Mouse (Mus musculus) cerebellum, adult (tissue): Measurements from ENCODE around the gene Cnfn.
"Not testable (repeated sequence)": the region's sequence is repeated elsewhere in the genome, so short reads cannot be mapped to it uniquely, and the experiment has no call there.

Experiments used
- ATAC-seq: cut with Nextera tagmentation; 2 replicates; pipeline ENCODE4 v1.9.2; 2017; ENCODE audit warnings: mild to moderate bottlenecking, moderate library complexity, mixed read lengths; ENCODE audit not compliant: insufficient number of reproducible peaks, low FRiP score, low TSS enrichment

Gene Cnfn

DNA sequence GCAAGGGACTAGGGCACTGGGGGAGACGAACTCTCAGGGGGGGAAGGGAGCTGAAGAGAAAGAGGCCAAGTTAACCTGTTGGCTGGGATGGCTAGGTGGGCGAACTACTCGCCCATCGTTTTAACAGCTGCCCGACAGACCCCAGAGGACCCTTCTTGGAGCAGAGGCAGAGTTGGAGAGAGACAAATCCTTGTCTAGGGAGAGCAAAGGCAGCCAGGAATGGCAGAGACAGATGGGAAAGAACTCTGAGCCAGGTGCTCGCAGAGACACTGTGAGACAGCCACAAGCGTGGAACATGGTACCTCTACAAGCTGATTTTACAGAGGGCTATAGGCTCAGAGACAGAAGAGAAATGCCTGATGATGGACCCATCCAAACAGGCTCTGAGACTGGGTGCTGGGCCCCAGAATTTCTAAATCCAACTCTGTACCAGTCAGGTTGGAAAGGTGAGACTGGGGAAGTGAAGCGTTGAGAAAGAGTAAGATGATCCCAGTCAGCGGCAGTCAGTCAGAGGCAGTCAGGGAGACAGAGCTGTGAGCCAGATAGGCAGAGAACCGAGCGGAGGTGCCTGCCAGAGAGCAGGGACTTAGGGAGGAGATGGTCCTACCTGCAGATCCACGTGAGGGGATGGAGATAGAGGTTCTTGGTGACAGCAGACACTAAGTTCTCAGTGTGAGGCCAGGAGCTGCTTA is at the start of gene Cnfn:
Gene Cnfn (minus strand): TSS at position 667 of the 692 bp plus-strand sequence.
- no peak for ATAC-seq

DNA sequence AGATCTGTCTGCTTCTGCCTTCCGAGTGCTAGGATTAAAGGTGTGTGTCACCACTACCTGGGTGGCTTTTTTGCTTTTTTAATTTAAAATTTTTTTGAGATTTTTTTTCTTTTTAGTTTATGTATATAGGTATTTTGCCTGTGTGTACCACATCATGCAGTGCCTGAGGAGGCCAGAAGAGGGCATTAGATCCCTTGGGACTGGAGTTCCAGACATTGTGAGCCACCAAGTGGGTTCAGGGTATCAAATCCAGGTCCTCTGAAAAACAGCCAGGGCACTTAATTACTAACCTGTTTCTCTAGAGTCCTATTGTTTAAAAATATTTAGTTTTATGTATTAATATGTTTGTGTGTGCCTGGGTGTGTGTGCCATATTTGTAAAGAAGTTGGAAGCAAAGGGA is 48.1 kb upstream of the Cnfn start:
- no peak for ATAC-seq

GRCm38 (mm10) chr7:25412833-25413441 is 43.4 kb upstream of the Cnfn start, which contains the start of gene Cxcl17:
Gene Cxcl17 (minus strand): TSS chr7:25412886.
- no peak for ATAC-seq

- no peak for ATAC-seq
Observed at GRCm38 (mm10) chr7:25411861-25412260, 42.3 kb upstream of the Cnfn start.

DNA sequence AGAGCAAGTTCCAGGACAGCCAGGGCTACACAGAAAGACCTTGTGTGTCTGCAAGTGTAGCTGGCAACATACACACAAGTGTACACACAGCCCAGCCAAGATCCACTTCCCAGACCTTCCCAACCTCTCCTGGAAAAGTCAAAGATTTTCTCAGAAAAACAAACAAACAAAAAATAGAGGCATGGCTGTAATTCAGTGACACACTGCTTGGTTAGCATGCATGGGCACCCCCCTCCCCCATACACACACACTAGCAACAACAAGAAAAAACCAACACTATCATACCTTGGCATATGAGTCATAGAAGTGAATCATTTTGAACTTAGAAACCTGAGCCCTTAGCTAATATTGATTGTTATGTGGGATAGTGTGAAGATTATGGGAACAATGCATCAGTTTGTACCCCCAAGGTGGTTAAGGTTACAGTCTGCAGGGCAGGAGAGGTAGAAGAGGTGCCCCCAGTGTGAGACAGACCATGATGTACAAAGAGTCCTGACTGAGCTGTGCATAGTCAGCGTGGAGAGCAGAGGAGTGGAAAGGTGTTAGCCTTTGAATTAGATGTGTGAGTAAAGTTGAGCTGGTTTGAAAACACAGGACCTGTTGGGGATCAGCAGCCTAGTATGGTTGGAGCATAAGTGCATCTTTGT is 41.6 kb upstream of the Cnfn start:
- no peak for ATAC-seq

DNA sequence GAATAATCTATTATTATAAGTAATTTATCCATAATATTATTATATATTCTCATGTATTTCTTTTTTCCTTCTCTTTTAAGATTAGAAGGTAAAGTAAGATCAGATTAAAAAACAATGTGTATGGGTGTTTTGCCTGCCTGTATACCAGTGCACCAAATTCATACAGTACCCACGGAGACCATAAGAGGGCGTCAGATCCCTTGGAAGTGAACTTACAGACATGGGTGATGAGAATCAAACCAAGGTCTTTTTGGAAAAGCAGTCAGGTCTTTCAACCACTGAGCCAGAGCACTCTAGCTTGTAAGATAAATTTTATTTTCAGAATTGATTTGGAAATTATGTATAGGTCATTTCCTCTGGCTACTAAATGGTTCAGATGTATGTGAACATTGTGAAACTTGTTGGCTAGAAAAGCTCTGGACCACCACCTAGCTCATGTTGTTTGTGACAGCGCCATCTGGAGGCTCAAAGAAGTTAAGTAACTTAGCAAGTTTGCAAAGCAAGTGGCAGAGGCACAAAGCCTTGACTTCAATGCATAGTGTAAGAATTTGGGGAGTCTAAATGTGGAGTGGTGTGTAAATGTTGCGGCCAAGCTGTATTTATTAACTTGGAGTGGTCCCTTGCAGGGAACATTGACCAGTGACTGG is 39.7 kb upstream of the Cnfn start:
- ATAC-seq = no peak

DNA sequence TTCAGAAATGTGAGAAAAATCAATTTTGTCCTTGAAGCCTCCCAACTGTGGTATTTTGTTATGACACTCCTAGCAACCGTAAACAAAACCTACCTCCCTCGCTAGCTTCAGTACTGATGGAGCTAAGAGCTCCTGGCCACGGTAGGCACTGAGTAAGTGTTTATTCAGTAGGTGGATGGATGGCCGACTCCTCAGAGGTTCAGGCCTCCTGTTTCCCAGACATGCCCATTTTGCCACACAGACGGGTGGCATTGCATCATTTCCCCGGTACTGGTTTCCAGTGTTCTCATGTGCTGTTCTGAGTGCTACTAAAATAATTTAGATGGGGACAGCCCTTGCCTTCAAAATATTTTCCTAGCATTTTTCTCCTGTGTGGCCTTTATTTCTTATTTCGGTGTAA is 36.9 kb upstream of the Cnfn start:
- no peak for ATAC-seq

DNA sequence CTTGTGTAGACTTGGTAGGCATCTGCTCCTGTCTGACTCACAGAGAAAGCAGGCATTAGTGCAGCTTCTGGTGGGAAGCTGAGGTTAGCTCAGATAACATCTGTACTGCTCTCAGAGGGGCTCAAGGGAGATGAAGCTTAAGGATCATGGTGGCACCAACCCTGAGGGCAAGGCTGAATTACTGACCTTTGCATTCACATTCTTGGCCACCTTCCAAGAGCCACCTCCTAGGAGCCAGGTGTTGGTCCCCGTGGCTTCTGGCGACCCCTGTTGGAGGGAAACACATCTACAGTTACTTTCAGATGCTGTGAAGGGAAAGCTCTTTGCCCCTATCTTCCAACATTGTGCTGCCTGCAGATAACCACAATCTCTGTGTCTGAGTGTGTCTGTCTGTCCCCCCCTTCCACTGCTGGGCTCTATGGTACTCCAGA is 33.2 kb upstream of the Cnfn start:
- ATAC-seq = no peak

DNA sequence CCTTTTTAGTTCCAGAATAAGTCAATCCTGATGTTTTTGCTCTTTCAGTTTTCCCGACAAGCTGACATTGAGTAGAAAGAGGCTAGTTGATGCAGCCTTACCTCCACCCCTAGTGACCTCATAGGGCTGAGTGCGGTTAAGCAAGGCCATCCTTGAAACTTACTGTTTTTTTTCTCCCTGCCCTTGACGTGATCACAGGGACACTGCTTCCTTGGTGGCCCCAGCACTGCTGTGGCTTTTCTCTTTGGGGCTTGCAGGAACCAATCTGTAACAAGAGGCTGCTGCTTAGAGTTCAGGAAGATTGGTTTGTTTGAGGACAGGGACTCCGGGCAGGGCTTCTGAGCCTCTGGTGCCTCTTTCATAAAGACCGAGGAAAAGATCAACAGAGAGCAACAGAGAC is 32.5 kb upstream of the Cnfn start:
- ATAC-seq = no peak

GRCm38 (mm10) chr7:25401551-25401950 is 32.0 kb upstream of the Cnfn start:
- no peak for ATAC-seq

- not testable (repeated sequence) for ATAC-seq
Observed at GRCm38 (mm10) chr7:25399028-25399427, 29.5 kb upstream of the Cnfn start.

DNA sequence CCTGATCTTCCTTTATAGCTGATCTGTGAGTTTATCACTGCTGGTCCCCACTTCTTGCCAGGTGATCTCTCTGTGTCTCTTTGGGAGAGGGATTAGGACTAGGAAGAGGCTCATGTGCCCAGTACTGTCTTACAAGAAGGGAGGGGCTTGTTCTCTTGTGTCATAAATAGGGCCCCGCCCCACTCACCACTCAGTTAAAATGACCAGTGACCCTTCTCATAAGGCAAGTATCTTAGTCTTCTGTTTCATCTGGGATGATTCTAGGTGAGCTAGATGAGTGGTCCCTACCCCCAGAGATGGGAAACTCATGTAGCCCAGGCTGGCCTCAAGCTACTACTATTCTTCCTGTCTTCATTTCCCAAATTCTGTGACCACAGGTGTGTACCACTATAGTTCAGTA is 29.1 kb upstream of the Cnfn start, which contains the start of gene Lipe:
Gene Lipe (minus strand): TSS at position 101 of the 400 bp plus-strand sequence.
- ATAC-seq = no peak

GRCm38 (mm10) chr7:25396621-25397020 is 27.1 kb upstream of the Cnfn start:
- no peak for ATAC-seq

DNA sequence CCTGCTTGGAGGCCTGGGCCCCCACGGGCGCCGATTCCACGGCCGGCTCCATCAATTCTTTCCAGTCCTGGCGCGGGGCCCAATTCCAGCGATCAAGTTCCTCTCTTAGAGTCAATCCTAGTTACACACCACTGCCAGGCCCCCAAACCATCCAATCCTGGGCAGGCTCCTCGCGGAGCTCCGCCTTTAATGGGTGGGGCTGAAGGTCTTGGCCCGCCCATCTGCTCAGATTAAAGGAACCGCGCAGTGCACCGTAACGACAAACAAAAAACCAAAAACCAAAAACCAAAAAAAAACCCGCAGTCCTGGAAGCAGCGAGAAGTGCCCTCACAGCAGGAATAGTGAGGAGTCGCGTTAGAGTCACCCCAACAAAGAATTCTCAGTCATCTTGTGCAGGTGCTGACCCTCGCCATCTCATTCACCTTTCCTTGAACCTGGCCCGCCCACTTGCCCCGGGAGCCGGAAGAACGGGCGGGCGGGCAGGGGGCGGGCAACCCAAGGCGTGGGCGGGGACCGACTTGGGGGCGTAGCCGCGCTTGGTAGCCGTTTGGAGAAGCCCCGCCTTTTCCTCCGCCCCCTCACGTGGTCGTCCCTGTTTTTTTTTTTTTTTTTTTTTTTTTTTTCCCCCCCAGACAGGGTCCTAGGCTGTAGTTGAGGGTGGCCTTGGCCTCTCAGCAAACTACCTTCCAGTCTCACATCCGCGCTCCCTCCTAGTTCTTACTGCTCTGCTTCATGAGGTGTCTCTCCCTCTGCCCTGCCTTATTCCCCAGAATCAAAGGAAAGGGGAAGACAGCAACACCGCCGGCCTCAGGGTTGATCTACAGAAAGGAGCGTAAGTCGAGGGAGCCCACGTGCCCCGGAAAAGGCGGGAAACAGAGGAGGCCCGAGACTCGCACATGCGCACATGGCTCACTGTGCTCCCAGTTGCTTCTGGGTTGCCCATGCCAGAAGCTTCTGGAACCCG is 26.3 kb upstream of the Cnfn start:
- ATAC-seq = peak; percentile 88

- peak; percentile 24; the same call in 1 of the 2 replicates for ATAC-seq
Observed at GRCm38 (mm10) chr7:25395186-25395557, 25.6 kb upstream of the Cnfn start.

DNA sequence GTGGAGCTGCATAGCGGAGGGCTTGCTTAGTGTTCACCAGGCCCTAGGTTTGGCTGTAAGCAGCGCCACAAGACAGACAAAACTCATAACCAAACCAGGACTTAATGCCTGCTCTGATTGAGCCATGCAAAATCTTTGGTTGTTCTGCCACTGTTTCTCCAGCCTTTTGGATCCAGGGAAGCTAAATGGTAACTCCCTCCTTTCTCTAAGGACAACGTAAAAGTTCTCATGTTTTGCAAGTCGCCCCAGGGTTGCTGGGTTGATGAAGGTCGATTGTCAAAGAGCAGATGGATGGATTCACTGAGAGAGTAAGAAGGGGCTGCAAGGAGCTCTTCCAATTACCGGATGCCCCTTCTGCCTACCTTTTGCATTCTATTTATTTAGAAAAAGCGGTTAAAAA is 25.2 kb upstream of the Cnfn start:
- ATAC-seq = no peak

GRCm38 (mm10) chr7:25393451-25394210 is 24.1 kb upstream of the Cnfn start:
- no peak for ATAC-seq

DNA sequence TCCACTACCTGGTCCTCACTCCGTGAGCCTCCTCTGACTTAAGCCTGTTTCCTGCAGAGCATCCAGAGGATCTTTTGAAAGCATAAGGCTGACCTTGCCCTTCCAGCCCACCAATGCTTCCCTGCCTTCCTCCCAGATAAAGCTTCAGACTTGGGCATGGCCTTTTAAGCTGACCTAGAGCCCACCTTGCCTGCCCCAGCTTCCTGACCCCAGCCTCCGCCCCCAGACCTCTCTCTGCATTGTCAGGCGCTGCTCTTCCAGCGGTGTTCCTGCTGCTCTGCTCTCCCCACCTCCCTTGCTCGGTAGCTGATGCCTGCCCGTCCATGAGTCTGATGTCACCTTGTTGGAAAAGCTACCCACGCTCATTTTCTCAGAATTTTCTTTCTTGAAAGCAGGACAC is 23.3 kb upstream of the Cnfn start:
- ATAC-seq = no peak

- ATAC-seq = no peak
Observed at GRCm38 (mm10) chr7:25391856-25392453, 22.4 kb upstream of the Cnfn start.
